Mouse (Mus musculus): Measurements from ENCODE around the gene Ssbp1. TPM values are rescaled to one million over a fixed set of nuclear protein-coding genes. Genes with fewer than 3 reads are reported as not detected.

Gene Ssbp1
- polyA plus RNA-seq, 1 experiment from 2014 or later = 84.0 TPM

- ATAC-seq (ENCODE audit: low read depth) = no peak
- Histone ChIP-seq H3K27me3 (ENCODE audit: control insufficient read depth, insufficient read depth, low read length) (no peaks in the 10 kb centered on the region), H3K4me3 (ENCODE audit: low read depth, low read length) (no peak within 1 kb of the TSS), H3K27ac (ENCODE audit: low read depth, low read length) (no peak within 1 kb of the TSS), H3K9ac (replicated peaks; ENCODE audit: low read depth, low read length) (no peak within 1 kb of the TSS), H3K4me2 (ENCODE audit: low read depth, low read length) (no peak within 1 kb of the TSS), H3K36me3 (ENCODE audit: control insufficient read depth, insufficient read depth, low read length) (no peaks in the 10 kb centered on the region; the same call in 1 of the 2 replicates), H3K4me1 (ENCODE audit: control insufficient read depth, insufficient read depth, low read length) (no peaks in the 10 kb centered on the region), H3K9me3 (ENCODE audit: control insufficient read depth, low read length) (no peaks in the 10 kb centered on the region)
Observed at GRCm38 (mm10) chr6:40490933-40491332, 19.8 kb downstream of the Ssbp1 start, which contains the start of gene Tas2r137. Gene Tas2r137, plus strand, starts transcription at chr6:40491233.

- 90% methylated on average over 3 of the region's 3 CpGs for WGBS
- H3K9ac ChIP-seq (replicated peaks; ENCODE audit: low read depth, low read length) = no peak within 1 kb of the TSS
- ATAC-seq (ENCODE audit: low read depth) = no peak
- H3K4me1 ChIP-seq (ENCODE audit: control insufficient read depth, insufficient read depth, low read length) = no peaks in the 10 kb centered on the region
- no peaks in the 10 kb centered on the region for H3K9me3 ChIP-seq (ENCODE audit: control insufficient read depth, low read length)
- no peak within 1 kb of the TSS for H3K4me3 ChIP-seq (ENCODE audit: low read depth, low read length)
- no peak within 1 kb of the TSS for H3K4me2 ChIP-seq (ENCODE audit: low read depth, low read length)
- H3K27me3 ChIP-seq (ENCODE audit: control insufficient read depth, insufficient read depth, low read length) = no peaks in the 10 kb centered on the region
- H3K27ac ChIP-seq (ENCODE audit: low read depth, low read length) = no peak within 1 kb of the TSS
- no peaks in the 10 kb centered on the region for H3K36me3 ChIP-seq (ENCODE audit: control insufficient read depth, insufficient read depth, low read length)
Observed at GRCm38 (mm10) chr6:40493229-40493628, 22.1 kb downstream of the Ssbp1 start, which contains the start of gene Tas2r108. Gene Tas2r108, plus strand, starts transcription at chr6:40493529.

DNA sequence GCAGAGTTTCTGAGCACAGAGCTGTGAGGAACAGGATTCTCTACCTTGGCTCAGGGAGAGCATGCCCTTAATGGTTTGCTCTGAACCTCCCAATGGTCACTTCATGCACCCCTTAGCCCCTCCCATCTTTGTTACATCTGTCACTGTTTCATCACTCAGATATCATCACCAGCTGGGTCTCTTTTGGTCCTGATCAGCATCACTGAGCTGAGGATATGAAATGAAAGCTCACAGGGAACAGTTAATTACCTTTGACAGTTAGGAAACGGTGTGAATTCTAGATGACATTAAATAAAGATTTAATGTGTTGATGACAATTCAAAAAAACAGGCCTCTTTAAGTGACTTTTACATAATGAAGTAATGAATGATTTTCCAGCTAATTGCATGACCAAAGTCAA lies 48.3 kb downstream of the Ssbp1 start, which contains the start of gene Prss37:
Prss37 (minus strand) TSS at position 101 of the 400 bp plus-strand sequence.
- Histone ChIP-seq H3K27ac (ENCODE audit: low read depth, low read length) (no peak within 1 kb of the TSS), H3K27me3 (ENCODE audit: control insufficient read depth, insufficient read depth, low read length) (no peaks in the 10 kb centered on the region), H3K4me3 (ENCODE audit: low read depth, low read length) (no peak within 1 kb of the TSS), H3K4me2 (ENCODE audit: low read depth, low read length) (no peak within 1 kb of the TSS), H3K36me3 (ENCODE audit: control insufficient read depth, insufficient read depth, low read length) (no peaks in the 10 kb centered on the region), H3K9me3 (ENCODE audit: control insufficient read depth, low read length) (no peaks in the 10 kb centered on the region), H3K9ac (replicated peaks; ENCODE audit: low read depth, low read length) (no peak within 1 kb of the TSS), H3K4me1 (ENCODE audit: control insufficient read depth, insufficient read depth, low read length) (no peaks in the 10 kb centered on the region)
- no peak for ATAC-seq (ENCODE audit: low read depth)
- WGBS = 59% methylated on average over 1 of the region's 1 CpGs

Other genes with a start within 250 kb of the Ssbp1 start
- gene Agk, start 146.2 kb upstream of the Ssbp1 start, polyA plus RNA-seq (2014; fragmentation: Nextera tagmentation; extraction: Ambion mirVana) = 59.8 and 72.2 TPM in 2 replicates
- 16.3 and 17.0 TPM in 2 replicates for gene E330009J07Rik, start 35.2 kb upstream of the Ssbp1 start, polyA plus RNA-seq (2014; fragmentation: Nextera tagmentation; extraction: Ambion mirVana)
- gene Wee2, start 32.3 kb upstream of the Ssbp1 start, polyA plus RNA-seq (2014; fragmentation: Nextera tagmentation; extraction: Ambion mirVana) = 0.09 and 0.25 TPM in 2 replicates
- 0.25 TPM in 1 of 2 replicates, not detected in the other for gene Tas2r137, start 19.9 kb downstream of the Ssbp1 start, polyA plus RNA-seq (2014; fragmentation: Nextera tagmentation; extraction: Ambion mirVana)
- 0.27 TPM in 1 of 2 replicates, not detected in the other for gene Tas2r108, start 22.2 kb downstream of the Ssbp1 start, polyA plus RNA-seq (2014; fragmentation: Nextera tagmentation; extraction: Ambion mirVana)
- not detected in 2 replicates for gene Prss37, start 48.2 kb downstream of the Ssbp1 start, polyA plus RNA-seq (2014; fragmentation: Nextera tagmentation; extraction: Ambion mirVana)
- gene Olfr461, start 83.7 kb downstream of the Ssbp1 start, polyA plus RNA-seq (2014; fragmentation: Nextera tagmentation; extraction: Ambion mirVana) = 0.12 and 0.36 TPM in 2 replicates
- 0.08 TPM in 1 of 2 replicates, not detected in the other for gene Olfr460, start 98.1 kb downstream of the Ssbp1 start, polyA plus RNA-seq (2014; fragmentation: Nextera tagmentation; extraction: Ambion mirVana)
- gene Clec5a, start 114.5 kb downstream of the Ssbp1 start, polyA plus RNA-seq (2014; fragmentation: Nextera tagmentation; extraction: Ambion mirVana) = 0.59 and 0.63 TPM in 2 replicates
- gene Tas2r138, start 142.0 kb downstream of the Ssbp1 start, polyA plus RNA-seq (2014; fragmentation: Nextera tagmentation; extraction: Ambion mirVana) = not detected in 2 replicates
- 0.14 and 0.17 TPM in 2 replicates for gene Mgam, start 157.5 kb downstream of the Ssbp1 start, polyA plus RNA-seq (2014; fragmentation: Nextera tagmentation; extraction: Ambion mirVana)

All from neural tube, embryonic 14.5 days (tissue).